Comparison of ENCODE assay signal across 17 mouse cellular contexts in genomic region chr4:95143668-95144067, GRCm38 (mm10).
DNase-seq lines count a peak whose midpoint lies in the region; ATAC-seq and TF ChIP-seq lines count a peak whose summit lies in the region.
"Had no signal": no experiment of that assay in that cellular context is flagged by ENCODE, and none has a peak within 500 bp of the region (broad histone marks: within the 10 kb centered on the region; RNA-seq: fewer than 3 reads in every experiment).

No protein-coding gene starts in this region.

- no peak overlapping the region for H3K4me2 ChIP-seq in midbrain, embryonic 11.5 days

- no peak overlapping the region for H3K27ac ChIP-seq in liver, adult 2 months (replicated peaks; ENCODE audit: insufficient read depth, low read depth, low read length)
- H3K27ac ChIP-seq in ES-E14 (ENCODE audit: insufficient read depth, low read depth, low read length, poor library complexity, severe bottlenecking) = no peak overlapping the region
- H3K27ac ChIP-seq in limb, embryonic 10.5 days = peak overlapping the region; percentile 16; the same call in 1 of the 2 replicates
- H3K27ac ChIP-seq in midbrain, embryonic 11.5 days (ENCODE audit: low read depth, low read length) = no peak overlapping the region
- H3K27ac ChIP-seq in gastrocnemius, adult 2 months = no peak overlapping the region
- H3K27ac ChIP-seq: left cerebral cortex, adult 2 months had no signal

- no peak for TF ChIP-seq POLR2A in liver, adult 2 months (IDR thresholded peaks at IDR 0.05; ENCODE audit: extremely low read depth, insufficient read depth, low read length)

- no peak for TF ChIP-seq CTCF in liver, adult 2 months (IDR thresholded peaks at IDR 0.05; ENCODE audit: low read depth, low read length)
- TF ChIP-seq CTCF in gastrocnemius, adult 2 months (IDR thresholded peaks at IDR 0.05) = no peak

- H3K36me3 ChIP-seq in liver, adult 2 months (ENCODE audit: control insufficient read depth, insufficient read depth, low read length) = no peaks in the 10 kb centered on the region
- no peaks in the 10 kb centered on the region for H3K36me3 ChIP-seq in ES-E14 (ENCODE audit: control insufficient read depth, insufficient read depth, low read length, poor library complexity, severe bottlenecking)
- H3K36me3 ChIP-seq in limb, embryonic 10.5 days = no peaks in the 10 kb centered on the region
- H3K36me3 ChIP-seq in midbrain, embryonic 11.5 days (ENCODE audit: control insufficient read depth, insufficient read depth, low read length) = no peaks in the 10 kb centered on the region

- no peaks in the 10 kb centered on the region for H3K27me3 ChIP-seq in liver, adult 2 months (ENCODE audit: control insufficient read depth, insufficient read depth, low read length)
- no peaks in the 10 kb centered on the region for H3K27me3 ChIP-seq in limb, embryonic 10.5 days (ENCODE audit: low read depth, poor library complexity, severe bottlenecking)
- H3K27me3 ChIP-seq in midbrain, embryonic 11.5 days (ENCODE audit: control insufficient read depth, insufficient read depth, low read length) = no peaks in the 10 kb centered on the region

- DNase-seq in liver, adult 2 months (ENCODE audit: extremely low read depth, low read depth, low spot score) = peak; percentile 95
- DNase-seq in liver (no peak), ES-E14 (ENCODE audit: low read depth, low spot score) (no peak)
- DNase-seq in limb, embryonic 10.5 days (ENCODE audit: low spot score) = no peak
- peak; percentile 77 for DNase-seq in lung, postnatal 36 days
- no peak for DNase-seq in spleen, adult 18-20 months
- DNase-seq in midbrain, embryonic 11.5 days (ENCODE audit: low spot score, missing footprints) = no peak
- no peak for DNase-seq in gastrocnemius, adult 2 months
- DNase-seq: adrenal gland, postnatal 10 days; cerebellum, adult 18-20 months; cerebellum, postnatal 36 days; kidney, postnatal 10 days; right cerebral cortex, adult 18-20 months; thymus, postnatal 25 days had no signal

- intact Hi-C loops in gastrocnemius, adult 2 months (cut with DNase I) = no loop called here

- 28% methylated on average over 5 of the region's 5 CpGs for WGBS in liver, adult 2 months
- WGBS in limb, embryonic 10.5 days = 89% methylated on average over 5 of the region's 5 CpGs
- 88% methylated on average over 5 of the region's 5 CpGs for WGBS in midbrain, embryonic 11.5 days

- H3K9me3 ChIP-seq in ES-E14 (ENCODE audit: control insufficient read depth, insufficient read depth, low read depth, low read length) = no peaks in the 10 kb centered on the region
- no peaks in the 10 kb centered on the region for H3K9me3 ChIP-seq in limb, embryonic 10.5 days (replicated peaks)
- no peaks in the 10 kb centered on the region for H3K9me3 ChIP-seq in midbrain, embryonic 11.5 days (ENCODE audit: control insufficient read depth, low read length)
- H3K9me3 ChIP-seq: megakaryocyte, embryonic 14.5 days had no signal

- ATAC-seq in midbrain, embryonic 11.5 days (ENCODE audit: low FRiP score) = no peak
- ATAC-seq: forebrain, embryonic 14.5 days had no signal

- H3K4me3 ChIP-seq in liver, adult 2 months (ENCODE audit: insufficient read depth, low read depth, low read length) = no peak overlapping the region
- no peak overlapping the region for H3K4me3 ChIP-seq in ES-E14 (ENCODE audit: insufficient read depth in 1 of 2, low read depth in 1 of 2, low read length in 2 of 2, poor library complexity in 1 of 2, severe bottlenecking in 1 of 2)
- no peak overlapping the region for H3K4me3 ChIP-seq in limb, embryonic 10.5 days
- H3K4me3 ChIP-seq in midbrain, embryonic 11.5 days (ENCODE audit: low read depth, low read length) = no peak overlapping the region
- H3K4me3 ChIP-seq in gastrocnemius, adult 2 months = no peak overlapping the region
- H3K4me3 ChIP-seq: left cerebral cortex, adult 2 months; megakaryocyte, embryonic 14.5 days had no signal

- no peaks in the 10 kb centered on the region for H3K79me2 ChIP-seq in liver, adult 2 months (ENCODE audit: control insufficient read depth, insufficient read depth, low read length)

- H3K4me1 ChIP-seq in liver, adult 2 months (ENCODE audit: control insufficient read depth, insufficient read depth, low read length) = peaks cover 7% of the 10 kb centered on the region
- H3K4me1 ChIP-seq in ES-E14 (ENCODE audit: control insufficient read depth in 2 of 2, insufficient read depth in 2 of 2, low read length in 2 of 2, poor library complexity in 1 of 2) = no peaks in the 10 kb centered on the region
- H3K4me1 ChIP-seq in limb, embryonic 10.5 days = peaks cover under 1% of the 10 kb centered on the region; the same call in 1 of the 2 replicates
- no peaks in the 10 kb centered on the region for H3K4me1 ChIP-seq in midbrain, embryonic 11.5 days (ENCODE audit: control insufficient read depth, insufficient read depth, low read length)

- in situ Hi-C loops in ES-E14 (cut with MboI; ENCODE audit: low sequenced_read_pairs in 2 of 2, unreplicated experiment in 2 of 2) = no loop called here

- no peak overlapping the region for H3K9ac ChIP-seq in liver, adult 2 months (ENCODE audit: low read depth, low read length)
- no peak overlapping the region for H3K9ac ChIP-seq in ES-E14 (ENCODE audit: insufficient read depth, low read depth, low read length, poor library complexity, severe bottlenecking)
- H3K9ac ChIP-seq in midbrain, embryonic 11.5 days (ENCODE audit: low read length) = no peak overlapping the region

TF ChIP-seq in ES-E14, 5 proteins besides CTCF, POLR2A, EP300 and RAD21:
- 0 out of 2 replicates have a peak, but pooled peaks have one; percentile 35 for TF ChIP-seq ZNF384 (IDR thresholded peaks at IDR 0.05; ENCODE audit: low read depth, low read length)
- no peak for TF ChIP-seq CHD2 (IDR thresholded peaks at IDR 0.05; ENCODE audit: low read depth, low read length)

Comparison
In these comparisons a context has a peak if more than half of its experiments do, and no peak if none do; other contexts are left out.
1. DNase-seq: peak in liver, adult 2 months (single experiment) and lung, postnatal 36 days (single experiment); none in liver (single experiment), ES-E14 (single experiment), limb, embryonic 10.5 days (single experiment), spleen, adult 18-20 months (0 of 2), midbrain, embryonic 11.5 days (single experiment) and gastrocnemius, adult 2 months (single experiment).